Mouse (Mus musculus) granulocyte monocyte progenitor cell, adult 5-6 weeks (primary cell): ENCODE measurements at regions not wholly inside any gene's neighbourhood (a gene's known extent, or its start where the extent isn't known, plus 50 kb on each side); places are given as distances from the start of the nearest gene placed in this dataset.

Experiments
- ATAC-seq: replicated peaks from 2 replicates; pipeline ENCODE4 v1.8.0; 2016; ENCODE audit warnings: mild to moderate bottlenecking, moderate TSS enrichment, inconsistent platforms; ENCODE audit not compliant: poor library complexity, severe bottlenecking

GRCm38 (mm10) chr5:101032147-101032900, 186.8 kb downstream of the Gpat3 start:
- no peak for ATAC-seq

GRCm38 (mm10) chr5:101024796-101025195, 179.3 kb downstream of the Gpat3 start:
- ATAC-seq: no peak

GRCm38 (mm10) chr5:101023784-101024183, 178.3 kb downstream of the Gpat3 start:
- ATAC-seq: no peak

- ATAC-seq: peak; percentile 83
Observed at GRCm38 (mm10) chr5:101020784-101021183, 175.3 kb downstream of the Gpat3 start.

GRCm38 (mm10) chr5:101013844-101014243, 168.3 kb downstream of the Gpat3 start:
- ATAC-seq: no peak

GRCm38 (mm10) chr5:101005216-101005615, 159.7 kb downstream of the Gpat3 start:
- ATAC-seq: no peak

GRCm38 (mm10) chr5:101000436-101000835, 154.9 kb downstream of the Gpat3 start:
- no peak for ATAC-seq

GRCm38 (mm10) chr5:100992365-100992764, 146.9 kb downstream of the Gpat3 start:
- ATAC-seq: no peak

GRCm38 (mm10) chr5:100991626-100992025, 146.1 kb downstream of the Gpat3 start:
- ATAC-seq: peak; percentile 58

GRCm38 (mm10) chr5:100982573-100982936, 137.0 kb downstream of the Gpat3 start:
- ATAC-seq: no peak

- no peak for ATAC-seq
Observed at GRCm38 (mm10) chr5:100981849-100982572, 136.5 kb downstream of the Gpat3 start.

GRCm38 (mm10) chr5:100976736-100977135, 131.2 kb downstream of the Gpat3 start:
- no peak for ATAC-seq

GRCm38 (mm10) chr5:100951210-100951609, 105.7 kb downstream of the Gpat3 start:
- ATAC-seq: no peak
